Comparison of ENCODE assay signal across 8 mouse cellular contexts in the genomic region with DNA sequence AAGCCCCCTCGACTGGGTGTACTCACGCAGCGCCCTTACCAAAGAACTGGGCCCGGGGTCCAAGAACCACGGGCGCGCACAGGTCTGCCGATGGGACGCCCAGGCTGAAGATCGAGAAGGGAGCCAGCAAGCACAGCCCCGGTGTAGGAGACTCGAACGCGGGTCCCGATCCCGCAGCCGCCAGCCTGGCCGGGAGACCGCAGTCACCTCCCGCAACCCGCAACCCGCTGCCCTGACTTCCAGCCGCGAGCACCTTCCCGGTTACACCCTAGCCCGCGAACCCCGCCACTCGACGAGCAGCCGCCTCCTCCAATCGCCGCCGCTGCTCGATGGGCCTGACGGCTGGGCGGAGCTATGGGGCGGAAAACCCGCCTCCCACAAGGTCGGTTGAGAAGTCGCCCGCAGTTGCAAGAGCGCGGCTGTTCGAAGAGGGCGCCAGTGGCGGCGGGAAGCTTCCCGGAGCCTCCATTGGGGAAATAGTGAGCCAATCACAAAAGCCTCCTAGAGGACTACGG. TPM values are rescaled to one million over a fixed set of nuclear protein-coding genes. Genes with fewer than 3 reads are reported as not detected.
A peak's percentile ranks its signal among the peaks of the same experiment; 100 is the strongest.
DNase-seq lines count a peak whose midpoint lies in the region; ATAC-seq and TF ChIP-seq lines count a peak whose summit lies in the region.

TSS of gene Cep152 (minus strand) at position 277 of the 515 bp plus-strand sequence.

- peak within 1 kb of the TSS; percentile 70 for H3K4me2 ChIP-seq in heart, embryonic 12.5 days
- H3K4me2 ChIP-seq in kidney, postnatal 0 days (ENCODE audit: low read length) = peak within 1 kb of the TSS; percentile 52
- peak within 1 kb of the TSS; percentile 86 for H3K4me2 ChIP-seq in liver, embryonic 11.5 days
- peak within 1 kb of the TSS; percentile 74 for H3K4me2 ChIP-seq in stomach, embryonic 14.5 days (replicated peaks; ENCODE audit: low read depth, low read length)

- peak within 1 kb of the TSS; percentile 94 for H3K4me3 ChIP-seq in heart, embryonic 12.5 days
- peak within 1 kb of the TSS; percentile 78 for H3K4me3 ChIP-seq in kidney, postnatal 0 days (replicated peaks; ENCODE audit: low read depth, low read length)
- peak within 1 kb of the TSS; percentile 81 for H3K4me3 ChIP-seq in liver, embryonic 11.5 days (ENCODE audit: low read depth, low read length)
- peak within 1 kb of the TSS; percentile 87 for H3K4me3 ChIP-seq in stomach, embryonic 14.5 days (ENCODE audit: low read depth, low read length)

- peak within 1 kb of the TSS; percentile 34; the same call in 1 of the 2 replicates for H3K27ac ChIP-seq in heart, embryonic 12.5 days (ENCODE audit: poor library complexity, severe bottlenecking)
- H3K27ac ChIP-seq in kidney, postnatal 0 days = no peak within 1 kb of the TSS; the same call in 1 of the 2 replicates
- H3K27ac ChIP-seq in liver, embryonic 11.5 days (ENCODE audit: low read depth, low read length) = peak within 1 kb of the TSS; percentile 56; the same call in 1 of the 2 replicates
- H3K27ac ChIP-seq in stomach, embryonic 14.5 days (ENCODE audit: low read length) = no peak within 1 kb of the TSS

- TF ChIP-seq CTCF in kidney, postnatal 0 days (IDR thresholded peaks at IDR 0.05; ENCODE audit: low read depth) = peak; percentile 52

- ATAC-seq in erythroid progenitor cell, adult 5-6 weeks (replicated peaks; ENCODE audit: low FRiP score, poor library complexity, severe bottlenecking) = peak; percentile 97
- peak; percentile 99 for ATAC-seq in heart, embryonic 12.5 days (ENCODE audit: insufficient number of reproducible peaks, low FRiP score)
- peak; percentile 97 for ATAC-seq in kidney, postnatal 0 days (replicated peaks; ENCODE audit: low FRiP score, low read depth)
- ATAC-seq in liver, embryonic 11.5 days (replicated peaks; ENCODE audit: low FRiP score) = peak; percentile 100
- ATAC-seq in stomach, embryonic 14.5 days (ENCODE audit: insufficient number of reproducible peaks, insufficient read depth, low FRiP score, low read depth) = peak; percentile 97

- DNase-seq in CD4-positive helper T cell, adult 2 months (ENCODE audit: low read depth, low spot score) = peak; percentile 97
- DNase-seq in brain, embryonic 18.5 days (ENCODE audit: low read depth, low spot score) = peak; percentile 92
- DNase-seq in kidney, postnatal 0 days (ENCODE audit: low spot score) = peak; percentile 98
- DNase-seq in liver, embryonic 11.5 days (ENCODE audit: low spot score) = peak; percentile 95
- peak; percentile 95 for DNase-seq in naive thymus-derived CD4-positive, alpha-beta T cell, adult 2 months (ENCODE audit: low read depth)

- H3K9ac ChIP-seq in heart, embryonic 12.5 days = peak within 1 kb of the TSS; percentile 88
- H3K9ac ChIP-seq in kidney, postnatal 0 days (ENCODE audit: low read depth, low read length) = peak within 1 kb of the TSS; percentile 72
- peak within 1 kb of the TSS; percentile 87 for H3K9ac ChIP-seq in liver, embryonic 11.5 days (ENCODE audit: low read depth, low read length)
- peak within 1 kb of the TSS; percentile 60 for H3K9ac ChIP-seq in stomach, embryonic 14.5 days (replicated peaks; ENCODE audit: low read depth, low read length)

- H3K27me3 ChIP-seq in heart, embryonic 12.5 days (replicated peaks) = no peaks in the 10 kb centered on the region
- no peaks in the 10 kb centered on the region for H3K27me3 ChIP-seq in kidney, postnatal 0 days (ENCODE audit: insufficient read depth, low read length)
- no peaks in the 10 kb centered on the region for H3K27me3 ChIP-seq in liver, embryonic 11.5 days (replicated peaks; ENCODE audit: control insufficient read depth, insufficient read depth, low read length)
- no peaks in the 10 kb centered on the region for H3K27me3 ChIP-seq in stomach, embryonic 14.5 days (ENCODE audit: control insufficient read depth, insufficient read depth, low read length)

- H3K36me3 ChIP-seq in heart, embryonic 12.5 days = peaks cover 8% of the 10 kb centered on the region
- H3K36me3 ChIP-seq in kidney, postnatal 0 days (ENCODE audit: insufficient read depth, low read length) = 0 out of 2 replicates have a peak, but pooled peaks cover under 1% of the 10 kb centered on the region
- H3K36me3 ChIP-seq in liver, embryonic 11.5 days (ENCODE audit: control insufficient read depth, insufficient read depth, low read length) = peaks cover 7% of the 10 kb centered on the region
- H3K36me3 ChIP-seq in stomach, embryonic 14.5 days (ENCODE audit: control insufficient read depth, insufficient read depth, low read length) = peaks cover 3% of the 10 kb centered on the region; the same call in 1 of the 2 replicates

- peaks cover 27% of the 10 kb centered on the region for H3K4me1 ChIP-seq in heart, embryonic 12.5 days (replicated peaks)
- 0 out of 2 replicates have a peak, but pooled peaks cover 11% of the 10 kb centered on the region for H3K4me1 ChIP-seq in kidney, postnatal 0 days (replicated peaks; ENCODE audit: insufficient read depth, low read length)
- peaks cover 19% of the 10 kb centered on the region for H3K4me1 ChIP-seq in liver, embryonic 11.5 days (replicated peaks; ENCODE audit: control insufficient read depth, insufficient read depth, low read length)
- H3K4me1 ChIP-seq in stomach, embryonic 14.5 days (ENCODE audit: control insufficient read depth, insufficient read depth, low read length) = peaks cover 12% of the 10 kb centered on the region; the same call in 1 of the 2 replicates

- H3K9me3 ChIP-seq in heart, embryonic 12.5 days (replicated peaks) = no peaks in the 10 kb centered on the region
- no peaks in the 10 kb centered on the region for H3K9me3 ChIP-seq in kidney, postnatal 0 days (replicated peaks; ENCODE audit: low read length)
- no peaks in the 10 kb centered on the region for H3K9me3 ChIP-seq in liver, embryonic 11.5 days (ENCODE audit: control insufficient read depth, low read length)
- H3K9me3 ChIP-seq in stomach, embryonic 14.5 days (ENCODE audit: control insufficient read depth, low read depth, low read length) = no peaks in the 10 kb centered on the region

- under 1% methylated on average over 50 of the region's 50 CpGs for WGBS in heart, embryonic 12.5 days
- under 1% methylated on average over 50 of the region's 50 CpGs for WGBS in kidney, postnatal 0 days
- under 1% methylated on average over 50 of the region's 50 CpGs for WGBS in liver, embryonic 11.5 days
- WGBS in stomach, embryonic 14.5 days = under 1% methylated on average over 50 of the region's 50 CpGs

RNA-seq across cellular contexts. Expression of gene Cep152, which starts in this region (rescaled TPM):
- 14.3 and 20.2 TPM in 2 replicates for total RNA-seq in erythroid progenitor cell, adult 5-6 weeks (2015; ENCODE audit: low replicate concordance)
- 36.8 and 49.8 TPM in 2 replicates for total RNA-seq in erythroid progenitor cell, adult 5-6 weeks (2017; ENCODE audit: low replicate concordance)
- 5.2 and 6.9 TPM in 2 replicates for polyA plus RNA-seq in heart, embryonic 12.5 days (2016; fragmentation: Nextera tagmentation; extraction: Ambion mirVana)
- polyA plus RNA-seq in kidney, postnatal 0 days (2015; fragmentation: Nextera tagmentation; extraction: Ambion mirVana) = 2.4 and 3.4 TPM in 2 replicates
- polyA plus RNA-seq in liver, embryonic 11.5 days (2014; fragmentation: Nextera tagmentation; extraction: Ambion mirVana) = 8.1 and 9.1 TPM in 2 replicates
- 7.0 and 7.4 TPM in 2 replicates for polyA plus RNA-seq in stomach, embryonic 14.5 days (2014; fragmentation: Nextera tagmentation; extraction: Ambion mirVana)

Comparison
In these comparisons a context has a peak if more than half of its experiments do, and no peak if none do; other contexts are left out.
1. H3K27ac ChIP-seq: peak in heart, embryonic 12.5 days (single experiment) and liver, embryonic 11.5 days (single experiment); none in kidney, postnatal 0 days (single experiment) and stomach, embryonic 14.5 days (single experiment).
2. Peak in every context shown above with its lines, with median percentiles within 50 percentile points of each other: DNase-seq, ATAC-seq, H3K4me2 ChIP-seq, H3K4me3 ChIP-seq and H3K9ac ChIP-seq.